Mouse (Mus musculus) ES-Bruce4 (cell line): ENCODE results near the gene Espnl. TPM values are rescaled to one million over a fixed set of nuclear protein-coding genes. Genes with fewer than 3 reads are reported as not detected.

ENCODE experiments used
- H3K27ac ChIP-seq: 2 replicates; pipeline ENCODE4 v1.5.1; 2012; ENCODE audit warnings: low read length, inconsistent platforms; ENCODE audit not compliant: insufficient read depth
- H3K27me3 ChIP-seq: 2 replicates; pipeline ENCODE4 v1.6.1; 2012; ENCODE audit warnings: mild to moderate bottlenecking, low read length, inconsistent platforms; ENCODE audit not compliant: control insufficient read depth, poor library complexity, insufficient read depth, severe bottlenecking
- H3K36me3 ChIP-seq: 2 replicates; pipeline ENCODE4 v1.6.1; 2012; ENCODE audit warnings: inconsistent platforms, mild to moderate bottlenecking, low read length, moderate library complexity; ENCODE audit not compliant: control insufficient read depth, poor library complexity, insufficient read depth, severe bottlenecking
- H3K4me1 ChIP-seq: one replicate; pipeline ENCODE4 v1.8.1; 2011; ENCODE audit warnings: low read length; ENCODE audit not compliant: control insufficient read depth, insufficient read depth
- H3K4me3 ChIP-seq: 2 replicates; pipeline ENCODE4 v1.5.1; 2011; ENCODE audit warnings: low read depth, mild to moderate bottlenecking, low read length
- H3K9ac ChIP-seq: 2 replicates; pipeline ENCODE4 v1.6.1; 2012; ENCODE audit warnings: low read depth, mild to moderate bottlenecking, inconsistent platforms; ENCODE audit not compliant: poor library complexity, severe bottlenecking
- H3K9me3 ChIP-seq: replicated peaks from 2 replicates; pipeline ENCODE4 v1.6.1; 2012; ENCODE audit warnings: mild to moderate bottlenecking, low read length, inconsistent platforms; ENCODE audit not compliant: control insufficient read depth, poor library complexity, insufficient read depth, severe bottlenecking
- CTCF ChIP-seq: IDR thresholded peaks from one replicate; pipeline ENCODE4 v1.8.1; 2011; ENCODE audit warnings: low read depth, low read length
- EP300 ChIP-seq: IDR thresholded peaks from 2 replicates; pipeline ENCODE4 v1.6.1; 2011; ENCODE audit warnings: low read depth, low read length; ENCODE audit not compliant: insufficient read depth
- POLR2A ChIP-seq: IDR thresholded peaks from one replicate; pipeline ENCODE4 v1.8.1; 2011; ENCODE audit warnings: low read length; ENCODE audit not compliant: insufficient read depth
- polyA plus RNA-seq: library from polyadenylated mRNA; stranded (reverse); fragments of >200 nt; gene quantifications from 2 replicates; pipeline ENCODE4 v1.2.4, GENCODE M21; 2011; ENCODE audit warnings: low read depth; ENCODE audit not compliant: missing spikeins, insufficient read depth, insufficient read length

The Espnl gene
- polyA plus RNA-seq, 1 experiment = 0.10 TPM

DNA sequence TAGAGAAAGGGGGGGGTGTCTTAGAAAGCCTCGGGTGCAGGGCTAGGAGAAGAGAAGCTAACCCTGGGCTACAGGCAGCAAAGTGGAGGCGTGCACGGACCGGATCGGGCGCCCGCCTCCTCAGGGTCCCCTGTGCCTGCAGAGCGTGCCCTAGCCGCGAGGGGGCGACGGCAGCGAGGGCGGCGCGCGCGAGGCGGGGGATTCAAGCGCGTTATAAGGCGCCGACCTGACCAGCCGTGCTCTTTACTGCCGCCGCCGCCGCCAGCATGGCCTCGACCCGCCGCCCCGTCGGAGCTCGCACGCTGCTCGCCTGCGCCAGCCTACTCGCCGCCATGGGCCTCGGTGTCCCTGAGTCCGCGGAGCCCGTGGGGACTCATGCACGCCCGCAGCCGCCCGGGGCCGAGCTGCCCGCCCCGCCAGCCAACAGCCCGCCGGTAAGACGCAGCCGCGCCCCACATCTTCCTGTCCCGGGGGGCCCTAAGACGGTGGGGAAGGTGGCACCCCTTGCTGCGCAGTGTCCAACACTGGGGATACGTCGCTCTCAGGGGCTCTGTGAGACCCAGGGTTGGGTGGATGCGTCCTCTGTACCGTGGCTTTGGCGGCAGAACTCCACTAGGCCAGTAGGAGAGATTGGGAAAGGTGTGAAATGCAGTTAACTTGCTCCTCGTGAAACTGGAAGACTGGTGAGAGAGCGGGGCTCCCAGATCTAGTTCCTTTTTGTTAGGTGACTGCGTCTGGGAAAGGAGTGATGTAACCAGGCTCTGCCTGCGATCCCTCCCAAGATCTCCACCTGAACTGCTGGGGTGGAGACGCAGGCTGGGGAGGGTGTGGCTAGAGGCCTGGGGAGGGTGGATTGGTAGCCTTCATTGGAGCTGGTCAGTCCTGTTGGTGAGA is 44.6 kb downstream of the Espnl start, which contains the start of gene Erfe:
Erfe (plus strand) TSS at position 216 of the 894 bp plus-strand sequence.
- Histone ChIP-seq H3K27ac (no peak within 1 kb of the TSS), H3K4me3 (peak within 1 kb of the TSS; percentile 90), H3K9ac (peak within 1 kb of the TSS; percentile 92), H3K4me1 (no peaks in the 10 kb centered on the region), H3K9me3 (no peaks in the 10 kb centered on the region), H3K36me3 (no peaks in the 10 kb centered on the region), H3K27me3 (no peaks in the 10 kb centered on the region)
- TF ChIP-seq CTCF = peak; percentile 69
- TF ChIP-seq EP300 = no peak
- no peak for TF ChIP-seq POLR2A

- Histone ChIP-seq H3K9ac (no peak overlapping the region), H3K36me3 (no peaks in the 10 kb centered on the region), H3K4me1 (no peaks in the 10 kb centered on the region), H3K4me3 (no peak overlapping the region), H3K27ac (no peak overlapping the region), H3K9me3 (no peaks in the 10 kb centered on the region), H3K27me3 (no peaks in the 10 kb centered on the region)
- no peak for TF ChIP-seq CTCF
- TF ChIP-seq EP300 = no peak
- no peak for TF ChIP-seq POLR2A
Measured at GRCm38 (mm10) chr1:91367295-91367694, 45.4 kb downstream of the Espnl start.

DNA sequence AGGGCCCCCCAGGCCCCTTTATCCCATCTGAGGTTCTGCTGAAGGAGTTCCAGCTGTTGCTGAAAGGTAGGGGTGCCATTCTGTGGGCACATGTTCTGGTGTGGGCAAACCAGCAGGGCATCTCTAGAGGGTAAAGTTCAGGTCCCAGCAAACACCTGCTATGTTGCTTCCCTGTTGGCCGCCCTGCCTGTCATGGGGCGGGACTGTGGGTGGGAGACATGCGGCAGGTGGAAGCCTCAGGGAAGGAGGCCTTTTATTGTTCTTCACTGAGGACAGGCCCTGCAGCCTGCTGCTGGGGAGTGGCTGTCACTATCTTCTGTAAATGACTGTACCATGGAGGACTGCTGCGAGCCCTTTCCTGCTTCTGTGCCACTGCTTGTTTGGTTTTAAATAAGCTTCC is 47.5 kb downstream of the Espnl start:
- Histone ChIP-seq H3K4me1 (no peaks in the 10 kb centered on the region), H3K4me3 (no peak overlapping the region), H3K36me3 (0 out of 2 replicates have a peak, but pooled peaks cover 5% of the 10 kb centered on the region), H3K27me3 (no peaks in the 10 kb centered on the region), H3K9ac (no peak overlapping the region), H3K9me3 (no peaks in the 10 kb centered on the region), H3K27ac (no peak overlapping the region)
- TF ChIP-seq CTCF (no peak), POLR2A (no peak), EP300 (no peak)

GRCm38 (mm10) chr1:91370055-91370454 is 48.2 kb downstream of the Espnl start:
- Histone ChIP-seq H3K4me1 (no peaks in the 10 kb centered on the region), H3K36me3 (peaks cover 8% of the 10 kb centered on the region; the same call in 1 of the 2 replicates), H3K9ac (no peak overlapping the region), H3K27ac (no peak overlapping the region), H3K4me3 (no peak overlapping the region), H3K27me3 (no peaks in the 10 kb centered on the region), H3K9me3 (no peaks in the 10 kb centered on the region)
- TF ChIP-seq CTCF (no peak), POLR2A (no peak), EP300 (no peak)

DNA sequence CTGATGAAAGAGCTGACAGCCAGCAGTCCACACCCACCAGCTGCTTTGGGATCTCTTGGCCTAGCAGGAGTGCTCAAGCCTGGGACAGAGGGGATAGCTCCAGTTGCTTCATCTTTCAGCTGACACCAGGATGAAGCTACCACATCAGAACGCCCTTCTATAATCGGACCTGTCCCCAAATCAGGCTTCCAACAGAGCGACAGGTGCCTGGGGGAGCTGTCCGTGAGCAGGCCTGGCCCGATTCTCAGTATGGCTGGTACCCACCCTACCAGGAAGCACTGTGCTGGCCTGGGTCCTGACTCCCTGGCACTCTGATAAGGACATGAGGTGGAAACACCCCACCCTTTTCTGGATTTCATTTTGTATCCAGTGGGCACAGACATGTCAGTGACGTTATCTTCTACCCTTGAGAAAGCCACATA is 51.5 kb downstream of the Espnl start:
- Histone ChIP-seq H3K9me3 (no peaks in the 10 kb centered on the region), H3K9ac (no peak overlapping the region), H3K27ac (no peak overlapping the region), H3K27me3 (no peaks in the 10 kb centered on the region), H3K4me1 (no peaks in the 10 kb centered on the region), H3K4me3 (no peak overlapping the region), H3K36me3 (peaks cover 29% of the 10 kb centered on the region)
- TF ChIP-seq EP300 (no peak), CTCF (no peak), POLR2A (no peak)

DNA sequence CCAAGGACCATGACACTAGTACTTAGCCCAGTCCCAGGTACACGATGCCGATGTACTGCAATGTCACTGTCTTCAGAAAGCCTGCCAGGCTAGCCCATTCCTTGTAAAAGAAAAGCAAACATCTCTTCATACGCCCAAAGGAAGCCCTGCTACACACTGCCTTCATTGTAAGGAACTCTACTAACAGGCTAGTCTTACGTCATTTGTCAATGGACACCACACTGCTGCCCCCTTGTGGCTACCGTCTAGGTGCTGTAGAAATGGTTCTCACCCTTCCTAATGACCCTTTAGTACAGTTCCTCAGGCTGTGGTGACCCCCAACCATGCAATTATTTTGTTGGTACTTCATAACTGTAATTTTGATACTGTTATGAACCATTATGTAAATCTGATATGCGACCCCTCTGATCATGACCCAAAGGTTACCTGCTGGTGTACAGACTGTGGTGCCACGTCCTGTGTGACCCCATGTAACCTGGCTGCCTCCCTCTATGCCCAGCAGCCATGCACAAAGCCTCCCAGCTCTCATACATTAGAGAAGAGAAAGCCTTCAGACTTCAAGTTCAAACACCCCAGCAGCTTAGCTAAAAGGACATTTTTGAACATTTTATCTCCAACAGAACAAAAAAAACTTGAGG is 58.7 kb downstream of the Espnl start:
- Histone ChIP-seq H3K4me3 (no peak overlapping the region), H3K27ac (no peak overlapping the region), H3K9ac (no peak overlapping the region), H3K4me1 (no peaks in the 10 kb centered on the region), H3K9me3 (no peaks in the 10 kb centered on the region), H3K27me3 (no peaks in the 10 kb centered on the region), H3K36me3 (peaks cover 61% of the 10 kb centered on the region)
- TF ChIP-seq EP300 (no peak), POLR2A (no peak), CTCF (peak; percentile 61)
